Mouse (Mus musculus) erythroblast, embryonic 14.5 days (primary cell): ENCODE measurements around the gene Sema3c.

ENCODE experiments used
- GATA1 ChIP-seq: IDR thresholded peaks from 2 replicates; pipeline ENCODE4 v1.6.1; 2012; ENCODE audit warnings: low read length, inconsistent platforms, mixed read lengths
- TAL1 ChIP-seq: IDR thresholded peaks from 3 replicates; pipeline ENCODE4 v1.6.1; 2012; ENCODE audit warnings: low read length, inconsistent platforms, mixed read lengths

GRCm38 (mm10) chr5:17629599-17629998, 55.5 kb downstream of the Sema3c start:
- TF ChIP-seq GATA1 (no peak), TAL1 (no peak)
